Mouse (Mus musculus) macrophage (primary cell): Measurements from ENCODE around the gene Padi4. TPM values are rescaled to one million over a fixed set of nuclear protein-coding genes. Genes with fewer than 3 reads are reported as not detected.

Source experiments
- H3K27ac ChIP-seq: fragments of 350-480 bp; formaldehyde crosslinking; 2 replicates; pipeline ENCODE4 v1.9.0; 2021
- H3K36me3 ChIP-seq: fragments of 350-480 bp; formaldehyde crosslinking; 2 replicates; pipeline ENCODE4 v1.9.0; 2021; ENCODE audit errors: inconsistent target
- H3K4me3 ChIP-seq: fragments of 350-480 bp; formaldehyde crosslinking; 2 replicates; pipeline ENCODE4 v1.9.0; 2021; ENCODE audit errors: inconsistent target
- H3K79me2 ChIP-seq: fragments of 350-480 bp; formaldehyde crosslinking; 2 replicates; pipeline ENCODE4 v1.9.0; 2021; ENCODE audit errors: inconsistent target
- WGBS: methylation state at CpG from one replicate; pipeline ENCODE4 v1.1.7; 2026; ENCODE audit warnings: inconsistent platforms; ENCODE audit not compliant: missing documents; 5-methylcytosine and 5-hydroxymethylcytosine counted together
- polyA plus RNA-seq: library from polyadenylated mRNA; stranded (reverse); fragments of 250-400 nt; gene quantifications from 3 replicates; pipeline ENCODE4 v1.2.4, GENCODE M21; 2018; ENCODE audit warnings: inconsistent platforms
- total RNA-seq, 78 experiments: library from RNA; depleted of rRNA; stranded (reverse); fragments of 250-400 nt; gene quantifications; 1 replicate in 9 of 78; 2 replicates in 24 of 78; 3 replicates in 43 of 78; 4 replicates in 2 of 78; pipeline ENCODE4 v1.2.4; 2018; ENCODE audit warnings: inconsistent platforms in 56 of 78

Padi4 gene
- total RNA-seq (2018; cell fraction: chromatin; rRNA removed): 10 to 100 TPM in 10 of 26 experiments, 1 to 10 TPM in 16; 2.3 to 15.7 (median 9.2) TPM
- total RNA-seq (2018; cell fraction: cytosol; rRNA removed): 1 to 10 TPM; 2.2 to 6.1 (median 4.0) TPM
- 10 to 100 TPM in 18 of 26 experiments, 1 to 10 TPM in 8; 3.1 to 23.5 (median 15.3) TPM for total RNA-seq (2018; cell fraction: nucleus; rRNA removed)
- 3.2 to 9.2 TPM (median 6.7 TPM) in 3 replicates for polyA plus RNA-seq

DNA sequence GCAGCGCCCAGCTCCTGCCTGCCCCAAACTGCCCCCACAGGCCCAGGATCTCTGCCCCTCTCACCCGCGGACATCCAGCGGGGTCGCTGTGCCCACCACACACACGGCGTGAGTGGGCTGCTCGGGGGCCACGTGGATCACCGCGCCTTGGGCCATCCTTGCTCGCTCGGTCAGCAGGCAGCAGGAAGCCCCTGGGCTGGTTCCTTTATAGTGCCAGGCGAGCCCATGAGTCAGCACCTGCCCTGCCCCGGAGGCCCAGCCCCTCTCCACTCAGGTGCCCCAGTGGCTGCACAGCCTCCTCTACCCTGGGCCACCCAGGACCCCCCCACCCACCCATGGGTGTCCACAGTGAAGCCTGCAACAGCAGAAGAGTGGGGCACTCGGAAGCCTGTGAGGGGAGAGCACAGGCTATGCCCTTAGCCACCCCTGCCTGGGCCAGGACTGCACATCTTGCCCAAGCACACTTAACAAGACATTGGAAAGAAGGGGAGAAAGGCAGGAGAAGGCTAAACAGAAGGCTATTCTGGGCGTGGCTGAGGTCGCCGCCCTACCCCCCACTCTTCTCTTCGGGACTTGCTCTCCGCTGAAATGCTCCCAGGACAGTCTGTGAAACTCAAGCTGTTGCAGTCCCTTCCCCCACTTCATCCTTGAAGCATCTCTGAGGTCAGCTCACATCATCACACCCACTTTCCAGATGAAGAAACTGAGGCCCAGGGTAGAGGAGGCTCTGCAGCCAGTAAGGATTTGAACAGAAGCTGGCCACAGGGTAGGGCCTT lies at the start of gene Padi4:
TSS of gene Padi4 (minus strand) at position 212 of the 776 bp plus-strand sequence.
- no peak within 1 kb of the TSS for H3K4me3 ChIP-seq
- no peak within 1 kb of the TSS for H3K27ac ChIP-seq
- H3K36me3 ChIP-seq: no peaks in the 10 kb centered on the region

DNA sequence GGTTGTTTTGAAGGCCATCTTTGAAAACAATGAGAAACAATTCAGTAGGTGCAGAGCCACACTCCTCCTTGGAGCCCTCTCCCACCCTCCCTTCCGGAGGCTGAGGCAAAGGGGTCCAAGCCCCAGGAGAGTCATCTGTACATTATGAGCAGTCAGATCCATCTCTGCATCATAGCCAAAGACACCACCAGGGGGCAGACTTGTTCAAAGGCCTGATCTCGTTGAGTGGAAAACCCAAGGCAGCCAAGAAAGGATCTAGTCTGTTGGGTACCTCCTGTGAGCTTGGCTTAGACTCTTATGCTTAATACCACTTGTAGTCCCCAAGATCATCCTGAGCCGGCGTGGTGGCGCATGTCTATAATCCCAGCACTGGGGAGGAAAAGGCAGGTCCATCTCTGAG lies 48.0 kb upstream of the Padi4 start:
- H3K27ac ChIP-seq: no peak overlapping the region
- no peak overlapping the region for H3K4me3 ChIP-seq
- H3K36me3 ChIP-seq: no peaks in the 10 kb centered on the region
- 69% methylated on average over 5 of the region's 5 CpGs for WGBS
- H3K79me2 ChIP-seq: no peaks in the 10 kb centered on the region

More for the DNA sequence above, at the start of gene Padi4:
- H3K79me2 ChIP-seq: no peaks in the 10 kb centered on the region; the same call in 1 of the 2 replicates
- 51% methylated on average over 21 of the region's 21 CpGs for WGBS

DNA sequence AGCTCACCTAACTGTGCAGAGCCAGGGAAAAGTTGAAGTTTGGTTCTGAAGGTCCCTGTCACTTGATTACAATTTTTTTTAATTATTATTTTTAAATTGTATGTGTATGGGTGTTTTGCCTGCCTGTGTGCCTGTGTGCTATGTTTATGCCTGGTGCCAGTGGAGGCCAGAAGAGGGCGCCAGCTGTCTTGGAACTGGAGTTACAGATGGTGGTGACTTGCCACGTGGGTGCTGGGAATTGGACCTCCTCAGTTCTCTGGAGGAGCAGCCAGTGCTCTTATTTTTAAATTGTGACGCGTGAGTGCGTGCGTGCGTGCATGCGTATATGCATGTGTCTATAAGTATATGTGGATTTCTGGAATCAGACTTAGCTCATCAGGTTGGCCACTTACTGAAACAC lies 43.4 kb upstream of the Padi4 start:
- H3K27ac ChIP-seq: no peak overlapping the region
- H3K79me2 ChIP-seq: no peaks in the 10 kb centered on the region
- no peak overlapping the region for H3K4me3 ChIP-seq
- H3K36me3 ChIP-seq: no peaks in the 10 kb centered on the region
- 94% methylated on average over 8 of the region's 8 CpGs for WGBS

DNA sequence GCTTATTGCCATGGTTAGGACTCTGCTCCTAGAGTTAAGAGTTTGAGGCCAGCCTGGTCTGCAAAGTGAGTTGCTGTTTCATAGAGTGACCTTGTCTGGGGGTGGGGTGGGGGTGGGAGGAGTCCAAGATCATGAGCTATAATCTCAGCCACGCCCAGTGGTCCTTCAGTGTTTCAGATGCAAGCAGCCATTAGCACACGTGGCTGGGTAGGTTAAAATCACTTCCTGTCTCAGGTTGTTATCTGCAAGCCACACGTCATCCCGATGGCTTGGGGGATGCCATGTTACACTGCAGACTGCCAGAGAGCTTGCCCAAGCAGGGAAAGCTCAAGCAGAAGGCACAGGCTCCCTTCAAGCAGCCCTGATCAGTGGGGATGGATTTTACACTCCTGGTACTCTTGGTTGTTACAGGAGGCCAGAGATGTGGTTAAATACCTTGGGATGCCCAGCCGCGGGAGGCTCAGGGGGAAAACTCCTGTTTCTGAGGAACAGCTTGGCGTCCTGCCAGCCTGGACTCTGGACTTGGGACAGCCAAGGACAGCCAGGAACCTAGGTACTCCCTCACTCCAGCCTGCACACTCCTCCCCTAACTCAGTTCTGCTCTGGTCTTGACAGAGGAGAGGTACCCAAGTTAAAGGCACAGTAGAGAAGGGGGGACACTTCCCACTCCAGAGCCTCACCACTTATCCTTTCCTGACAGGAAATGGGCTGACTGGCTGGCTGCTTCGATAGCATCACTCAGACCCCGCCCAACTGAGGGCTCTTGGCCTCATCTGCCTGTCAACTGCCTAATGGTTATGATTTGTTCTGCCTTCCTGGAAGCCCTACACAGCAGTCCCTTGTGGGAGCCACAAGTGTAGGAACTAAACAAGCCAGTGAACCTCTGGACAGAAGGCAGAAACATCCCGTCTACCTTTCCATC lies 42.2 kb upstream of the Padi4 start:
- H3K4me3 ChIP-seq: no peak overlapping the region

DNA sequence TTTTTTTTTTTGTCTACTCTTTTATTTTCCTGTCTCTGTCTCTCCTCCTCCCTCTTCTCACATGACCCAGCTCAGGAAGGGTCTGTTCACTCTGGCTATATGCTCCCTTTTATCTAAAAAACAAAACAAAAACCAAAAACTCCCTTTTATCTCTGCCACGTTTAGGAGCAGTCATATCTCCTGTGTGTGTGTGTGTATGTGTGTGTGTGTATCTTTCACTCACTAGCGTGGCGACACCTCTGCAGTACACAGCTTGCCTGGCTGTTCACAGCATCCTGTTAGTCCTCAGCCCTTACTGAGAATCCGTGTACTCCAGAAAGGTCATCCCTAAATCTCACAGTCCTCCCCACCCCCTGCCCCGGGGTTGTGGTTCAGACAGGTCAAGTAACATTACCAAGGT lies 41.5 kb upstream of the Padi4 start:
- Histone ChIP-seq H3K79me2 (no peaks in the 10 kb centered on the region), H3K36me3 (no peaks in the 10 kb centered on the region), H3K4me3 (no peak overlapping the region), H3K27ac (no peak overlapping the region)
- WGBS: 60% methylated on average over 5 of the region's 5 CpGs

More for the DNA sequence above, 42.2 kb upstream of the Padi4 start:
- no peak overlapping the region for H3K27ac ChIP-seq
- no peaks in the 10 kb centered on the region for H3K36me3 ChIP-seq
- WGBS: 11% methylated on average over 10 of the region's 10 CpGs
- no peaks in the 10 kb centered on the region for H3K79me2 ChIP-seq

DNA sequence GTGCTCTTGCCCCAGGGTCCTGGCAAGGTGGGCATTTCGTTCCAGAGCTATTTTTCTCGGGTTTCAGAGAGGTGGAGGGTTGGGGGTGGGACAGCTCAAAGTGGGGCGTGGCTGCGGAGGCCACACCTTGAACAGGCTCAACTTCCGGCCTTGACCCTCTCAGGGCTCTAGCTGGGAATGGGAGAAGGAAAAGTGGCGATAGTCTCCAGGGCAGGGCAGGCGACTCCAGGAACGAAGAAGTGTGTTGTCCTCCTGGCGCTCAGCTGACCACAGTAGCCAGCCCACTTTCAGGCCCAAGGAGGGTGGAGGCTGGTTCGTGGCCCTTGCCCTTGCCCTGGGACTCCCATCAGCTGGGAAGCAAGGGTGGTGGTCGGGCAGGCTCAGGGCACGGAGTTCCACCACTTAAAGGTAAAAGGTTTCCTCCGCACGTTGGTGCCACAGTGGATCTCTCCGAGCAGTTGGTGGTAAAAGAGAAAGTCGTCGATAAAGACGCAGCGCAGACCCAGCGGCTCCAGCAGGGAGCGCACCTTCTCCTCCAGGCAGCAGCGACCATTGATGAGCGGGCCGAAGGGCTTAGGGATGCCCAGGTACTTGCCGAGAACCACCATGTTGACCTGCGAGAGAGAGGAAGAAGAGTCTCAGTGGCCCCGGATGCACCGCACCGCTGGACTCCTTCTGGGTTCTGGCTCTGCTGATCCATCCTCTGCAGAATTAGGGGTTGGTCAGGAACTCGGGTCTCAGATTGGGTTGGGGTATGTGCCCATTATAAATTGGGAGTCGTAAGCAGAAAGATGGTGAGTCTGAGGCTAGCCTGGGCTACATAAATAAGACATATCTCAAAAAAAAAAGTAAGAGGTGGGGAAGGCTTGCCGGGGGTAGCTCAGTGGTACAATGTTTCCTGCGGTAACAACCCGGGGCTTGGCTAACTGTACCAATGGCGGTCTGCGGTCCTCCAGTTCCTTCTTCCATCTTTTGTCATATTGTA lies 40.5 kb upstream of the Padi4 start:
- 17% methylated on average over 35 of the region's 36 CpGs for WGBS
- Histone ChIP-seq H3K79me2 (no peaks in the 10 kb centered on the region), H3K36me3 (no peaks in the 10 kb centered on the region), H3K4me3 (peak overlapping the region; percentile 34), H3K27ac (no peak overlapping the region)

DNA sequence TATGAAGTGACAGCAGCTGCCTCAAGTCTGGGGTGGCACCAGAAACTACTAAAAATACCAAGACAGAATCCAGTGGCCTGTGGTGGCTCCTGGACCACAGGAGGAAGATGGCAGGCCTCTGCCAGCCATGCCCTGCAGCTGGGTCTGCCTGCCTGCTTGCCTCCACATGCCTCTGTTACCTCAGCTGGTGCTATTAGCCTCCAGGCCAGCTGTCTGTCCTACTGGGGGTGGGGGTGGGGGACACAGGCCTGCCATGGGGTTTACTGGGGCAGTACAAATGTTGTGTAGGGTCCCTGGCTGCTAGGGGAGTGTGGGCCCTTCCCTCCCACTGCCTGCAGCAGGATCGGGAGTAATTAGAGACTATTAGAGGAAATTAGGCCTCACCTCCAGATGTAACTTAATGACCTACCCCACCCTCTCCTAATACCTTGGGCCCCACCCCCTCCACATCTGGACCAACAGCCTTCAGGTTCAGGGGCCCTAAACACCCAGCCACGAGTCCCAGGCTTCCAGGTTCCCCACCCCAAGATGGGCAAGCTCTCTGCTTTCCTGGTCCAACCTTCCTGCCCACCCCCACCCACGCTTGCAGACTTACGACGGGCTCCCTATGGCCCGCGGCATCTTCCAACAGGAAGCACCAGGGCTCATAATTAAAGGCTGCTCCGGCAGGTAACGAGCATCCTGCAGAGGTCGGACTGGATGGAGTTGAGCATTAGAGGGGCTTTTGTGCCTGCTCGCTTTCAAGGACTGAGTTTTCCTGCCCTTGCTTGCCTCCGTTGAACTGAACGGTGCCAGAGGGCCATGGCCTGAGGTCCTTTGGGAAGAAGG lies 39.5 kb upstream of the Padi4 start:
- Histone ChIP-seq H3K4me3 (no peak overlapping the region), H3K79me2 (no peaks in the 10 kb centered on the region), H3K27ac (no peak overlapping the region), H3K36me3 (no peaks in the 10 kb centered on the region)
- WGBS: 57% methylated on average over 13 of the region's 13 CpGs

DNA sequence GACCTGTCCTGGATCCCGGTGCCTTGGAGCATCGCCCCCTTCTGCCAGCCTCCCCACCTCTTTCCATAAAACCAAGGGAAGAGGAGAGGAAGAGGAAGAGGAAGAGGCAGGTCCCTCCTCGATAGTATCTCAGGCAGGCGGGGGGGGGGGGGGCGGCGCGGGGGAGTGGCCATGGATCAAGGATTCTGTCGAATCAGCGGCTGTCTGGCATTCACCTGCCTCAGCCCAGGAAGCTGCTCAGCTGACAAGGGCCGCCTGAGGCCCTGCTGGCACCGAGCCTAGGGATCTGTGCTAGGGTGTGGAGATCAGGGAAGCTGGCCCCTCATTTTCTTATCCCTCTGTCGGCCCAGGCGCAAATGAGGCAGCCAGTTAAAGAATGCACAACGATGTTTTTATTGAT lies 38.6 kb upstream of the Padi4 start:
- H3K4me3 ChIP-seq: no peak overlapping the region
- H3K27ac ChIP-seq: no peak overlapping the region
- 48% methylated on average over 8 of the region's 14 CpGs for WGBS

DNA sequence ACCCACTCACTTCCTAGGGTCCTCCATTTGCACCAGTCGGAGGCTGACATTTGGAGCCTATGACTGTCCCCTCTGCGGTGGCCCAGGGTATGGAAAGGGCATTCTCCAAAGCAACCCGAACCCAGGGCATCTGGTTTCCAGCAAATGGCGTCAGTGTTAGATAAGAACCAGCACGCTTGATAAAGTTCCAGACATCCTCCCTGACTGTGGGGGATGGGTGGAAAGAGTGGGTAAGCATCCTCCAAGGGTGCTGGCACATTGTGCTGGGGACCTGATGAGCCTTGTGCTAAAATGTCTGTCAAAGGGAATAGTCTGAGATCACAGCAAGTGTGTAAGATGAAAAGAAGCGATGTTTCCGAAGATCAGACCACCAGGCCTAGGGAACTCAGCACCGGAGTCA lies 38.2 kb upstream of the Padi4 start:
- WGBS: 83% methylated on average over 7 of the region's 8 CpGs

More for the DNA sequence above, 38.6 kb upstream of the Padi4 start:
- H3K79me2 ChIP-seq: no peaks in the 10 kb centered on the region
- H3K36me3 ChIP-seq: no peaks in the 10 kb centered on the region

DNA sequence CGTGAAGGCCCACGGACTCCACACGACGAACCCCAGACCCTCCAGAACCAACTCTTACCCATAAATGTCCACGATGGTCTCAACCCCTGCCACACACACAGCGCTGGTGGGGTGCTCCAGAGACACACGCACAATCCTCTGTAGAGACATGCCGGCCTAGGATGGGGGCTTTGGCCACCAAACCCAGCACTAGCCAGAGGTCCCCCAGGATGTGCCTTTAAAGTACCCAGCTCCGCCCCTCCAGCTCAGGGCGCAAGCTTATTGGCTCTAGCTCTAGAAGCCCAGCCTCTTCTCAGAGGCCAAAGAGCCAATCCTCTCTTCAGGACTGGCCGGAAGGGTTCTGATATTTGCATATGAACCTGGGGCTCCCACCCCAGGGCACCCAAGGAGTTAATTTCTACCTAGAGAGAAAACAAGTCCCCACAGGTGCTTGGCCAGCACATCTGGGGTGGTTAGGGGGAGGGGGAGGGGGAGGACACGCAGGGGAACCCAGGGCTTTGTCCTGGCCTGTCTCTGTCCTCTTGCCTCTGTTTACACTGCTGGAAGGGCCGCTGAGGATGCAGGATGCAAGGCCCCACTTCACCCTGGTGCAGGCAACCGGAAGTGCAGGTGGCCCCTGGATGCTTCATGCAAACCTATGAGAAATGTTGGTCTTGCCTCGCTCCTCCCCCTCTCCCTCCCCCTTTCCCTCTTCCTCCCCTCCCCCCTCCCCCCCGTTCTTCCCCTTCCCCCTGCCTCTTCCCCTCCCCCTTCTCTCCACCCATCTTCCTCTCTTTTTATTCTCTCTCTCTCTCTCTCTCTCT lies 36.6 kb upstream of the Padi4 start, which contains the start of gene Padi3:
TSS of gene Padi3 (minus strand) at position 191 of the 803 bp plus-strand sequence.
- Histone ChIP-seq H3K27ac (no peak within 1 kb of the TSS), H3K4me3 (no peak within 1 kb of the TSS), H3K79me2 (no peaks in the 10 kb centered on the region), H3K36me3 (no peaks in the 10 kb centered on the region)
- 80% methylated on average over 15 of the region's 16 CpGs for WGBS

More for the DNA sequence above, 38.2 kb upstream of the Padi4 start:
- H3K4me3 ChIP-seq: no peak overlapping the region
- H3K36me3 ChIP-seq: no peaks in the 10 kb centered on the region
- H3K27ac ChIP-seq: no peak overlapping the region
- no peaks in the 10 kb centered on the region for H3K79me2 ChIP-seq

DNA sequence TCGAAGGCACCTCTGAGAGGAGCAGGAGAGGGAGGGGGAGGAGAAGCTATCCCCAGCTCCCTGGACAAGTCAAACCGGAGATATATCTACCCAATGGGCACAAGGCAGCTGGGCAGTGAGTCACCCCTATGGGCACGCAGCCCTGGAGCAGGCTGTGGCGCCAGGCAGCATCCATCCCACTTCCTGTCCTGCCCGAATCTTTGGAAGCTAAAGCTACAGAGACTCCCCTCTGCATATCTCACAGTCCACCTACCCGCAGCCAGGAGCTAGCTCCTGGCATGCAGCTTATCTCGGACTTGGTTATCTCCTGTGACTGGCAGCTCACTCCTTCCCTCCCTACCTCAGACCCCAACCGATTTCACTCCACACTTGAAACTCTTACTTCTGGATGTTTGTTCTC lies 35.1 kb upstream of the Padi4 start:
- 70% methylated on average over 8 of the region's 8 CpGs for WGBS
- H3K79me2 ChIP-seq: no peaks in the 10 kb centered on the region
- no peak overlapping the region for H3K4me3 ChIP-seq

DNA sequence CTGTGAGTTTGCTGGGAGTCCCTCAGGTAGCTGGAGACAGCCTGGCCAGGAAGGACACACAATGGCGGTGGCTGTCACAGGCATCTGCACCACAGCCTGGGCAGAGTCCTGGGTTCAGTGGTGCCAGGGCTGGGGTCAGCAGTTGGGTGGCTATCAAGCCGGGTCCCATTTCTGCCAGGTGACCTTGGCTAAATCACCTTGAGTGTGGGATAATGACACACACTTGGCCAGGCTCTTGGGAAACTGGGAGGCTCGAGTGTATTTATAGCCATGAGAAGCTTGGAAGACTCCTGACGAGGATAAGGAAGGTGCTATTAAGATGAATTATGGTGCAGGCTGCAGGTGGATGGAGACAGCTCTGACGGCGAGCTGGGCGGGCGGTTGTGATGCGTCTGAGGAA lies 30.6 kb upstream of the Padi4 start:
- H3K27ac ChIP-seq: no peak overlapping the region
- H3K79me2 ChIP-seq: no peaks in the 10 kb centered on the region
- H3K36me3 ChIP-seq: no peaks in the 10 kb centered on the region
- H3K4me3 ChIP-seq: no peak overlapping the region
- 93% methylated on average over 9 of the region's 9 CpGs for WGBS

More for the DNA sequence above, 35.1 kb upstream of the Padi4 start:
- Histone ChIP-seq H3K27ac (no peak overlapping the region), H3K36me3 (no peaks in the 10 kb centered on the region)
